Mouse (Mus musculus) kidney, postnatal 36 days (tissue): ENCODE data around the gene Tap2.
"Not testable (repeated sequence)": the region's sequence is repeated elsewhere in the genome, so short reads cannot be mapped to it uniquely, and the experiment has no call there.

Experiments
- DNase-seq, 2 experiments: peaks; one replicate each; pipeline ENCODE4 v3.0.0; 2021 to 2022; ENCODE audit warnings: mixed read lengths in 2 of 2

Gene Tap2

DNA sequence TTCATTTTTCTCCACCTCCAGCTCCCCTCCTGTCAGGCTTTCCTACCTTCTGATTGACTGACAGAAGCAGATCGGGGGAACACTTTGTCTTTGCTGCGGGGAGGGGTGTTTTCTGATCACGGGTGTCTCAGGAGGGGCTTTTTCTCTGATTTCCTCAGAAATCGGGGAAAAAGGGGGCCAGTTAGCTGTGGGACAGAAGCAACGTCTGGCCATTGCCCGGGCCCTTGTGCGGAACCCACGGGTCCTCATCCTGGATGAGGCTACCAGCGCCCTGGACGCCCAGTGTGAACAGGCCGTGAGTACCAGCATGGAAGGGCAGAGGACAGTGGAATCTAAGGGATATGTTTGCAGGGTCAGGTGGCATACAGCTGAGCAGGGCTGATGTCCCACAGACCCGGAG lies 11.8 kb downstream of the Tap2 start:
- DNase-seq, result peak in 1 of 2 experiments; percentile 0

DNA sequence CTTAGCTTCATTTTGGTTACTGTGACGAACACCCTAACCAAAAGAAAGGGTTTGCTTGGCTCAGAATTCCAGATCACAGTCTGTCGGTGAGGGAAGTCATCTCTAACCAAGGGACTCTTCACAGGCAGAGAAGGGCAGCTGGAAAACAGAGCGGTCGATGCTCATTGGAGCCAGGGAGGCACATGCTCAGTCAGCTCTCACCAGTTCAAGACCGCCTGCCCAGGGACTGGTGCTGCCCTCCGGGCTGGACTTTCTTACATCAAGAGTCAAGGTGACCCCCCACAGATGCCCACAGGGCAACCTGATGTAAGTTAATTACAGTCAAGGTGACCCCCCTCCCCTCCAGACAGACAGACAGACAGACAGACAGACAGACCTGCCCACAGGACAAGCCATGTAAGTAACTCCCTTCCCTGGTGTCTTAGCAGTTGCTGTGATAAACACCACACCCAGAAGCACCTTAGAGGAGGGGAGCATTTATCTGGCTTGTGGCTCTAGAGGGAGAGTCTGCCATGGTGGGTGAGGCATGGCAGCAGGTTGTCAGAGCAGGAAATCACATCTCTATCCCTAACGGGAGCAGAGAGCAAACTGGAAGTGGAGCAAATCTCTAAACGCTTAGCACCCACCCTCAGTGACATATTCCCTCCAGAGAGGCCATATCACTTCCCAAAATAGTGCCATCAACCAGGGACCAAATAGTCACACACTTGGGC lies 14.0 kb downstream of the Tap2 start:
- peak in 1 of 2 experiments; percentile 5 for DNase-seq

DNA sequence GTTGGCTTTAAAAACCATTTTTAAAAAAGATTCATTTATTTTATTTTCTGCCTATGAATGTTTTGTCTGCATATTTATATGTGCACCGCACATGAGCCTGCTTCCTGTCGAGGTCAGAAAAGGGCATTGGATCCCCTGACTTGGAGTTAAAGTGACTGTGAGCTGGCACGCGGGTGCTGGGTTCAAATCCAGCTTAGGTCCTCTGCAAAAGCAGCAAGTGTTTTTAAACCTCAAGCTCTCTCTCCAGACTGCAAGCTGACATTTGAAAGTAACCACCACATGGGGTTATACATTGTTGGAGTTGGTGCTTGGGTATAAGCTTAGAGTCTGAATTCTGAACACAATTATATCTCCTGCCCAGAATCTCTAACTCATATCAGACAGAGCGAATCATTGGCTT lies 14.7 kb downstream of the Tap2 start:
- DNase-seq, result peak in 1 of 2 experiments; percentile 2

DNA sequence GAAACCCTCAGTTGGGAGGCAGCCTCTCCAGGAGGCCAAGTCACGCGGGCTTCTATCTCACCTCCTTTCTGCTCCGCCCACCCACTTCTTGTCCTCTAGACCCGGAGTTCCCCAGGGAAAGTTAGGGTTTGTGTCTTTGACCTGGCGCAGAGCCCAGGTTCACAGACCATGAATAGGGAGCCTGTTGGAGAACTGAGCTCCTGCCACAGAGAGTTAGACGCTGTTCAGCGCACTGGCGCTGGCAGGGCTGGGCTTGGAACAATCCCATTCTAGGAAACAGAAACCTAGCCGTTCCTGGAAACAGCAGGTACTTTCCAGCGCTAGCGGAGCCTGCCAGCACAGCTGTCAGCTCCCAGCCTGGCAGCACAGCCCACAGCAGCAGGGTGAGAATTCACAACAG lies 15.3 kb downstream of the Tap2 start:
- DNase-seq, result peak; percentile 92 to 93

DNA sequence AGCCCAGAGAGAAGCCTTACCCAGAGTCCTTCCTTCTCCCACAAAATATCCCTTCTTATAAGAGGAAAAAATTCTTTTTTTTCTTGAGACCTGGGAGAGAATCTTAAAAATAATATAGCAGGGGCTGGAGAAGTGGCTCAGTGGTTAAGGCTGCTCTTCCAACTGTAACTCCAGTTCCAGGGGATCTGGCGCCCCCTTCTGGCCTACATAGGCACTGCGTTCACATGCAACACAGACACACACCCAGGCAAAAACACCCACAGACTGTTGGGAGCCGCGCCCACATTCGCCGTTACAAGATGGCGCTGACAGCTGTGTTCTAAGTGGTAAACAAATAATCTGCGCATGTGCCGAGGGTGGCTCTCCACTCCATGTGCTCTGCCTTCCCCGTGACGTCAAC lies 15.8 kb downstream of the Tap2 start:
- peak; percentile 65 to 88 for DNase-seq

DNA sequence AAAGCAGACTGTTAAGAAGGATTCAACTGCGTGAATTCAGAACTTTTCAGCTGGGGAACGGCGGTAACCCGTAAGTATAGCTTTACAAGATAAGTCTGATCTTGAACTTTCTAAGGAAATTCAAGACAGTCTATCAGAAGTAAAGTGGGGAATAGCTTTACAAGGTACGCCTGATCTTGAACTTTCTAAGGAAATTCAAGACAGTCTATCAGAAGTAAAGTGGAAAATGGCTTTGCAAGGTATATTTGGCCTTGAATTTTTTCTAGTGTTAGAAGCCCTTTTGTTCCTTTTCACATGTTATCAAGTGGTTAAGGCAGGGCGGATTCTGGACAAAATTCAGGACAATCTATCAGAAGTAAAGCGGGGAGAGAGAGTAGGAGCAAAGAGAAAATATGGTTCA lies 16.5 kb downstream of the Tap2 start:
- peak in 1 of 2 experiments; percentile 27 for DNase-seq

DNA sequence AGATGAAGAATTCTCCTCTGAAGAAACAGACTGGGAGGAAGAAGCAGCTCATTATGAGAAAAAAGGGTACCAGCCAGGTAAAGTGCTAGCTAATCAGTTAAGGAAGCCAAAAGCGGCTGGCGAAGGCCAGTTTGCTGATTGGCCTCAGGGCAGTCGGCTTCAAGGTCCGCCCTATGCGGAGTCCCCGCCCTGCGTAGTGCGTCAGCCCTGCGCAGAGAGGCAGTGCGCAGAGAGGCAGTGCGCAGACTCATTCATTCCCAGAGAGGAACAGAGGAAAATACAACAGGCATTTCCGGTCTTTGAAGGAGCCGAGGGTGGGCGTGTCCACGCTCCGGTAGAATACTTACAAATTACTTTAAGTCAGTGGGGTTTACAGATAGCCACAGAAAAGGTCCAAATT lies 17.1 kb downstream of the Tap2 start:
- DNase-seq, result not testable (repeated sequence)

DNA sequence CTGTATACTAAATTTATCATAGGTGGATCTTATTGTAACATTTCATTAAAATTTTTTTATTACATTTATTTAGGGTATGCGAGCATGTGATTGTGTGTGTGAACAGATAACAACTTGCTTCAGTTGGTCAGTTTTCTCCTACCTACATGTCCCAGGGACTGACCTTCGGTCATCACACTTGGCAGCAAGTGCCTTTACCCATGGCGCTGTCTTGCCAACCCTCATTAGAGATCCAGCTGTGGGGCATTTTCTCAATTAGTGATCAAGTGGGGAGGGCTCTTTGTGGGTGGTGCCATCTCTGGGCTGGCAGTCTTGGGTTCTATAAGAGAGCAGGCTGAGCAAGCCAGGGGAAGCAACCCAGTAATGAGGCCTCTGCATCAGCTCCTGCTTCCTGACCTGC lies 21.5 kb downstream of the Tap2 start:
- DNase-seq, result peak; percentile 28 to 59

DNA sequence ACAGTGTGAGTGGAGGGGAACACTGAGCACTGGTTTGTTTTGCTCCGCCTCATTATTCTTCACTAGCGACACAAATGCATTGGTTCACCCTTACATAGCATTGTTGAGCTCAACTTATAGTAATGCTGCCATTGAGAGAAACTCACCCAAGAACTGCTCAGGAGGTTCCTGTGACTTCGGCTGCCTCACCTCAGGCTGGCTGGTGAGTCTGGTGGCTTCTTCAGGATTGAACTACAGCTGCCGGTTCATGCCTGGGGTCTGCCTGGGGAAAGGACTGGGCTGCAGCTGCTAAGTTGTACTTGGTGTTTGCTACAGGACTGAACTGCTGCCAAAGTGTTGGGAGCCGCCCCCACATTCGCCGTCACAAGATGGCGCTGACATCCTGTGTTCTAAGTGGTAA lies 22.1 kb downstream of the Tap2 start:
- no peak for DNase-seq

DNA sequence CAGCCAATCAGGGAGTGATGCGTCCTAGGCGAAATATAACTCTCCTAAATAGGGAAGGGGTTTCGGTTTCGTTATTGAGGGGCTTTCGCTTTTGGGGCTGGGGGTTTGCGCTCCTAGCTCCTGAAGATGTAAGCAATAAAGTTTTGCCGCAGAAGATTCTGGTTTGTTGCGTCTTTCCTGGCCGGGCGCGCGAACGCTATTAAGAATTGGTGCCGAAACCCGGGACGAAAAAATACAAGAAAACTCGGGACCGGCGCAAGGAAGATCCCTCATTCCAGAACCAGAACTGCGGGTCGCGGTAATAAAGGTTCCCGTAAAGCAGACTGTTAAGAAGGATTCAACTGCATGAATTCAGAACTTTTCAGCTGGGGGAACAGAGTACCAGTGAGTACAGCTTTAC lies 22.6 kb downstream of the Tap2 start:
- DNase-seq, result peak in 1 of 2 experiments; percentile 1

DNA sequence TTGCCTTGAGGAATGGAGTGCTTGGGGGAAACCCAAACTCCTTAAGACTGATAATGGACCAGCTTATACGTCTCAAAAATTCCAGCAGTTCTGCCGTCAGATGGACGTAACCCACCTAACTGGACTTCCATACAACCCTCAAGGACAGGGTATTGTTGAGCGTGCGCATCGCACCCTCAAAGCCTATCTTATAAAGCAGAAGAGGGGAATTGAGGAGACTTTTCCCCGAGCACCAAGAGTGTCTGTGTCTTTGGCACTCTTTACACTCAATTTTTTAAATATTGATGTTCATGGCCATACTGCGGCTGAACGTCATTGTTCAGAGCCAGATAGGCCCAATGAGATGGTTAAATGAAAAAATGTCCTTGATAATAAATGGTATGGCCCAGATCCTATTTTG lies 27.6 kb downstream of the Tap2 start:
- DNase-seq, result not testable (repeated sequence)

DNA sequence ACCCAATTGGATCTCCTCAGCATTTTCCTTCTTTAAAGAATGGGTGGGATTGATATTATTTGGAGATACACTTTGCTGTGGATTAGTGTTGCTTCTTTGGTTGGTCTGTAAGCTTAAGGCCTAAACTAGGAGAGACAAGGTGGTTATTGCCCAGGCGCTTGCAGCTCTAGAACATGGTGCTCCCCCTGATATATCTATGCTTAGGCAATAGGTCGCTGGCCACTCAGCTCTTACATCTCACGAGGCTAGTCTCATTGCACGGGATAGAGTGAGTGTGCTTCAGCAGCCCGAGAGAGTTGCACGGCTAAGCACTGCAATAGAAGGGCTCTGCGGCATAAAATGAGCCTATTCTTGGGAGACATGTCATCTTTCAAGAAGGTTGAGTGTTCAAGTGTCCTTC lies 28.7 kb downstream of the Tap2 start:
- DNase-seq, result not testable (repeated sequence)

DNA sequence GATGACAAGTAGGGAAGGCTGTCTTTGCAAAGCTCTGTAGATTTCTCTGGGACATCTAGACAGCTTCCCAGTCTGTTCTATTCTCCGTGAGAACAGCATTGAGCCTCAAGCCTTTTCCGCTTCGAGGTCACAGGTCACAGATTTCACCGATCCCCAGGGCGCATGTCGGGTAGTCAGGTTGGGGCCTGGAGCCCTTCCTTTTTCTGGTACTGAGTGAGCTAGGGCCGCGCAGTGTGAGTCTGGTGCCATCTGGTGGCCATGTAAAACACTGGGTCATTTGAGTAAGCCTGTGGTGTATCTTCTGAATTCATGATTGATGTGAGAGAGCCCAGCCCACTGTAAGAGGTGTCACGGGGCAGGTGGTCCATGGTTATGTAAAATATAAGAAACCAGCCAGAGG lies 31.6 kb downstream of the Tap2 start:
- DNase-seq, result peak; percentile 77 to 92

DNA sequence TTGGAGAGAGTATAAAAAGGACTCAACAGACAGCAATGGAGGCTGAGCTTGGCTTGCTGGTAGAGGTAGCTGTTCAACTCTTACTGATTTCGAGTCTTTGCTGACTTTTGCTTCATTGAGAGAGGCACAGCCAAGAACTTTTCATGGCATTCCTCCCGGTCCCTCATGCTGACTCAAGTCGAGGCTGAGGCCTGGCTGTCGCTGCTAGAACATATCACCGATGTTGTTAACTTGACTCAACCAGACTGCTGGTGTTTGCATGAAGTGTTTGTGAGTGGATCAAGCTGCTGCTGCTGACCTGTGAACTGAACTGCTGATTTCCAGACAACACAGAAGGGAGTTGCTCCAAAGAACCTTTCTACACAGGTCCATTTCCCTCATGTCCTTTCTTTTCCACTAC lies 33.4 kb downstream of the Tap2 start:
- DNase-seq, result no peak

DNA sequence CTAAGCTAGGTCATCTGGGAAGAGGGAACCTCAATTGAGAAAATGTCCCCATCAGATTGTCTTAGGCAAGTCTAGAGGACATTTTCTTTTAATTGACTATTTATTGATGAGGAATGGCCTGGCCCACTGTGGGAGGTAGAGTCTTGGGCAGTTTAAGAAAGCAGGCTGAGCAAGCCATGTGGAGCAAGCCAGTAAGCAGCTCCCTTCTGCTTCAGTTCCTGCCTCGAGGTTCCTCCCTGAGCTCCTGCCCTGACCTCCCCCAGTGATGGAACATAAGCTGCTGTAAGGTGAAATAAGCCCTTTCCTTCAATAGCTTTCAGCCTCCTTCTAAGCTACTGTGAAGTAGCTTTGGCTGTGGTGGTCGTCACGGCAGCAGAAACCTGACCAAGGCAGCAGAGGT lies 34.4 kb downstream of the Tap2 start:
- DNase-seq, result no peak

DNA sequence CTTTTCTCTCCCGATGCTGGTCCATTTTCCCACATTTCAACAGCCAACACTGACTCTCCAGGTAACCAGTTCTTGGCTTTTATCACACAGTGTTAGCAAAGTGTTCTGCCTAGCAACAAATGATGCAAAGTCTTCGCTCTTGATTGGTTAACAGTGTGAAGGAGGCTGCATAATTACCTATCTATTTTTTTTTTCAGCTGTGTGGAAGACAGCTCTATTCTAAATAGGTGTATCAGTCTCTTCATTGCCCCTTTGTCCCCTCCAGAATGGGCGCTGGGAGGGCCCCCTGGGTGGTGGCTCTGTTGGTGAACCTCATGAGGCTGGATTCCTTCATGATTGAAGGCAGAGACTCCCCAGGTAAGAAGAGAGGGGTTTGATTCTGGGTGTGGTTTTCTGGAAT lies 35.4 kb downstream of the Tap2 start, which contains the start of gene H2-Ob:
Gene H2-Ob (plus strand): TSS at position 198 of the 400 bp plus-strand sequence.
- peak; percentile 63 to 64 for DNase-seq

DNA sequence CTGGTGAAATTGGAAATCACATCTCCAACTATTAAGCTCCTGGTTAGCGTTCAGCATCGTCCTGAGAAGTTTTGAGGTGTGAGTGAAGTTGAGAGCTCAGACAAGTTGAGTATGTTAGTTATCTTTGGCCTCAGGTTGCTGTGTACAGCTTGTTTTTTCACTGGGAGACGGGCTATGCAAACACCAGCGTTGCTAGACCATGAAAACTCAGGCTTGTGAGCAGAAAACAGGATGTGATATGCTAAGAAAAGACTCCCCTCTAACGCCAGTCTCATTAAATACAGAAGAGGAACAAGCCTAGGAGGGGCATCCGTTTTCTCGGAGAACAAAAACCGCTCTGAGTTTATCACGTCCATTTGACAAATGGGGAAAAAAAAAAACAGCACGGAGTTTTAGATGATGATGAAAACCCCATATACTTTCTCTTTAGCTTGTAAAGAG lies 36.3 kb downstream of the Tap2 start:
- peak; percentile 14 to 44 for DNase-seq

DNA sequence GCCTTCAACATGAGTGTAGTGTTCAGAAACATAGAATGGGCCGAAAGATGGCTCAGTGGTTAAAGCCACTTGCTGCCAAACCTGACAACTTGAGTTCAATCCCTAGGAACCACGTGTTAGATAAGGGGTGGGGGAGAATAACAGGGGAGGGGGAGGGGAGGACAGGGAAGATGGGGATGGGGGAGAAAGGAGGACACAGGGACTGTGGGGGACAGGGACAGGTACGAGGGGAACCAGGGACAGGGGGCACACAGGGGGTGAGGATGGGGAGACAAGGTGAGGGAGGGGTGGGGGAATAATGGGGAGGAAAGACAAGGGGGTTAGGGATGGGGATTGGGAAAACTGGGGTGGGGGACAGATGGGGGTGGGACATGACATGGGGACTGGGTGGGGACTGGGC lies 37.0 kb downstream of the Tap2 start:
- no peak for DNase-seq

DNA sequence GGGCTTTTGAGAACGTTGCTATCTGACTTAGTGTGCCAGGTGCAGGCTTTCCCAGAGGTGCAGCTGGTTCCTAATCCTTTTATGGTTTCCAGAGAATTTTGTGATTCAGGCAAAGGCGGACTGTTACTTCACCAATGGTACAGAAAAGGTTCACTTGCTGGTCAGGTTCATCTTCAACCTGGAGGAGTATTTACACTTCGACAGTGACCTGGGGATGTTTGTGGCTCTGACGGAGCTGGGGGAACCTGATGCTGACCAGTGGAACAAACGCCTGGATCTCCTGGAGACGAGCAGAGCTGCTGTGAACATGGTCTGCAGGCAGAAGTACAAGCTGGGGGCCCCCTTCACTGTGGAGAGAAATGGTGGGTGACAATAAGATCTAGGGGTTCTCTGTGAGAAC lies 37.6 kb downstream of the Tap2 start:
- no peak for DNase-seq

DNA sequence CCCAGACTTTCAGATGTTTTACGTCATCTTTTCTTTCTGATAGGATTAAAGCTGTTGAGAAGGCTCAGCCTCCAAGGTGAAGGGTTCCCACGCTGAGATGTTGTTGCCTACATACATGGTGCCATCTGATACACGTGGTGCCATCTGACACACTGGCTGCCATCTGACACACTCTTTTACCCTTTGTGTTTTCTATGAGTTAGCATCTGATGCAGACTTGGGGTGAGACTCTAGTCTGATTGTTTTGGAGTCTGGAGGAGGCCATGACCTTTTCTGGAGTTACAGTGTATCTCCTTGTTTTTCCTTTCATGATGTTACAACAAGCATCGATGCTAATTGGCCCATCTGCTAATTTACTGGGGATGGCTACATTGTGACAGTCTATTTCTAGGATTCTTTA lies 41.3 kb downstream of the Tap2 start:
- no peak for DNase-seq

DNA sequence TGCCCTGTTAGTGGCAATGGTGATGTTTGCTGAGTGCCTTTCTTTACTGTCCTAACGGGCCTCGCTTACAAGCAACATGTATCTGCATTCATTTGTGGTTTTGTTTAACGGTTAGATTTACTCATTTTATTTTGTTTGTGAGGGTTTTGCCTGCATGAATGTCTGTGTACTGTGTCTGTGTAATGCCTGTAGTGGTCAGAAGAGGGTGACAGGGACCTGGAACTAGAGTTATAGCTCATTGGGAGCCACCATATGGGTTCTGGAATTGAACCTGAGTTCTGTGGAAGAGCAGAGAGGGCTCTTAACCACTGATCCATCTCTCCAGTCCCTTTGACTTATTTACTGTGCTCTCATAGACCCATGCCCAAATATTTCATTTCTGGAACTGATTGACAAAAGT lies 43.7 kb downstream of the Tap2 start:
- DNase-seq, result no peak

DNA sequence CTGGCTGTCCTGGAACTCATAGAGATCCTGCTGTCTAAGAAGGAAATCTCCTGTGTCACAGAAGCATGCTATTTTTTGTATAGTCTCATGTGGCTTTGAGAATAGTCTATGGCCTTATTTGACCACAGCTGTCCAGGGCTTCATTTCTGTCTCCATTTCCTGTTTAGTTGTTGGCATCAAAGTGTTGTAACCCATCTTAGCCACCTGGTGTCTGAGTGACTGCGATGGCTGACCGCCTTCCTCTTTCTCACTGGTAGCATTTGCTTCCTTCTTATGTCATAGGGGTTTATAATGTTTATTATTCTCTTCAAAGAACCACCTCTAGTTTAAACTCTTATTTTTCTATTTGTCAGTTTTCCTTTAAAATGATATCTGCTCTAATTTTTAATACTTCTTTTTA lies 45.4 kb downstream of the Tap2 start:
- no peak for DNase-seq

DNA sequence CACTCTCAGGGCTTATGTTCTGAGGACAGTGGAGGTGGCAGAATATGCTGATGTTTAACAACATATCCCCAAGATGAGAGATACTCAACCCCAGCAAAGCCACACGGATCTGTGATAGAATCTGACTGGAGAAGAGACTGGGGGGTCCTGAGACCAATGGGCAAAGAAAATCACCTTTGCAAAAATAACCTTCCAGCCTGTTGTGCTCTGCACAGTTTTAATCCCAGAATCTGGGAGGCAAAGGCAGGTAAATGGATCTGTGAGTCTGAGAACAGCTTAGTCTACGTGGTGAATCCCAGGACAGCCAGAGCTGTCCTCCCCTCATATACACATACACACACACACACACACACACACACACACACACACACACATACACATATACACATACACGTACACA lies 46.0 kb downstream of the Tap2 start:
- DNase-seq, result no peak

DNA sequence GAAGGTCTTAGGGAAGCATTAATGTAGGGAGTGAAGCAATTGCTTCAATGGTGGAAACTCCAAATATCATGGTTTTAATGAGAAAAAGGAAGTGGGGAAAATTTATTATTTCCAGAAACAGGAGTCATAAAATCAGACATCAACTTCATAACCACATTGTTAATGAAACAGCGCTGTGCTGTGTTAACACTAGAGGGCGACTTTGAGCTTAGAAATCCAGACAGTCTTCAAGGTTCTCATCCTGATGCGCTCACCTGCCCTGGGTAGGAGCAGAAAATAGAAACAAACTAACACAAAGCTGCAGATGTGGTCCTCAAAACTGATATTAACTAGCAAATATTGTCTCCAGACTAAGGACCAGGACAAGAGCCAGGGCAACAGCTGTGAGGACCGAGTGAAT lies 46.6 kb downstream of the Tap2 start:
- peak; percentile 51 to 68 for DNase-seq

DNA sequence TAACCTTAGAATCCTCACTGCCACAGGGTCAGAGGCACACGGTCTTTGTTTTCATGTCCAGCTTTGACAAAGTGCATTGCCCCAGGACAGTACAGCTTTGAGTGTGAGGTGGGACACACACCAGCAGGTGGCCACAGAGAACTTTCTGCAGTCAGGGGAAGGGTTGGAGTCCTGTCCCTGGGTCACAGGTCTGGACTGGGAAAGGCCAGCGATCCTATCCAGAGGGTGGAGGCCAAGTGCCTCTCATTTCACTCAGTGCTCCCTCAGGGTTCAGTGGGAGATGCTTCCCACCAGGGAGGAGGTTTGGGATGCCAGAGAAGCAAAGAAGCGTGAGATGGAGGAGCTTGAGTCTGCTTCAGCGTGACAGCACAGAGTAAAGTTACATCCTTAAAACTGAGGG lies 48.3 kb downstream of the Tap2 start:
- peak in 1 of 2 experiments; percentile 19 for DNase-seq
